Mouse (Mus musculus) midbrain, embryonic 15.5 days (tissue): ENCODE results near the gene Scoc. TPM values are rescaled to one million over a fixed set of nuclear protein-coding genes. Genes with fewer than 3 reads are reported as not detected.

ENCODE experiments used
- ATAC-seq: fragments of 200-750 bp; cut with Nextera tagmentation; replicated peaks from 2 replicates; pipeline ENCODE4 v1.8.0; 2017; ENCODE audit warnings: moderate TSS enrichment
- H3K27ac ChIP-seq: fragments of 300-500 bp; sonication (generic); 2 replicates; pipeline ENCODE4 v1.5.1; 2015; ENCODE audit warnings: mild to moderate bottlenecking, inconsistent platforms
- H3K27me3 ChIP-seq: fragments of 300-500 bp; sonication (generic); replicated peaks from 2 replicates; pipeline ENCODE4 v1.6.1; 2015; ENCODE audit warnings: inconsistent platforms
- H3K36me3 ChIP-seq: fragments of 300-500 bp; sonication (generic); replicated peaks from 2 replicates; pipeline ENCODE4 v1.6.1; 2015; ENCODE audit warnings: inconsistent platforms
- H3K4me1 ChIP-seq: fragments of 300-500 bp; sonication (generic); 2 replicates; pipeline ENCODE4 v1.6.1; 2015; ENCODE audit warnings: inconsistent platforms
- H3K4me2 ChIP-seq: fragments of 300-500 bp; sonication (generic); 2 replicates; pipeline ENCODE4 v1.6.1; 2015; ENCODE audit warnings: inconsistent platforms, mild to moderate bottlenecking, moderate library complexity
- H3K4me3 ChIP-seq: fragments of 300-500 bp; sonication (generic); 2 replicates; pipeline ENCODE4 v1.5.1; 2015; ENCODE audit warnings: mild to moderate bottlenecking, inconsistent platforms
- H3K9ac ChIP-seq: fragments of 300-500 bp; sonication (generic); 2 replicates; pipeline ENCODE4 v1.6.1; 2015; ENCODE audit warnings: mild to moderate bottlenecking, inconsistent platforms
- H3K9me3 ChIP-seq: fragments of 300-500 bp; sonication (generic); 2 replicates; pipeline ENCODE4 v1.6.1; 2016; ENCODE audit warnings: inconsistent platforms
- whole genome bisulfite sequencing: fragments of 180-500 bp; shearing (Covaris S2); methylation state at CpG from one replicate; pipeline ENCODE4 v1.1.7; 2015; ENCODE audit warnings: mixed read lengths; 5-methylcytosine and 5-hydroxymethylcytosine counted together
- polyA plus RNA-seq: library from polyadenylated mRNA; unstranded; fragments of >200 nt; fragmentation: Nextera tagmentation; extraction: Ambion mirVana; gene quantifications from 2 replicates; pipeline ENCODE4 v1.2.1, GENCODE M21; 2015

Gene Scoc
- polyA plus RNA-seq, 1 experiment from 2014 or later, result 268 TPM

GRCm38 (mm10) chr8:83394325-83394724 lies 63.9 kb downstream of the Scoc start:
- Histone ChIP-seq H3K4me2 (no peak overlapping the region), H3K9ac (no peak overlapping the region), H3K4me3 (no peak overlapping the region), H3K4me1 (peaks cover 6% of the 10 kb centered on the region), H3K27ac (no peak overlapping the region), H3K9me3 (no peaks in the 10 kb centered on the region), H3K36me3 (no peaks in the 10 kb centered on the region), H3K27me3 (no peaks in the 10 kb centered on the region)
- 95% methylated on average over 5 of the region's 5 CpGs for WGBS
- no peak for ATAC-seq

DNA sequence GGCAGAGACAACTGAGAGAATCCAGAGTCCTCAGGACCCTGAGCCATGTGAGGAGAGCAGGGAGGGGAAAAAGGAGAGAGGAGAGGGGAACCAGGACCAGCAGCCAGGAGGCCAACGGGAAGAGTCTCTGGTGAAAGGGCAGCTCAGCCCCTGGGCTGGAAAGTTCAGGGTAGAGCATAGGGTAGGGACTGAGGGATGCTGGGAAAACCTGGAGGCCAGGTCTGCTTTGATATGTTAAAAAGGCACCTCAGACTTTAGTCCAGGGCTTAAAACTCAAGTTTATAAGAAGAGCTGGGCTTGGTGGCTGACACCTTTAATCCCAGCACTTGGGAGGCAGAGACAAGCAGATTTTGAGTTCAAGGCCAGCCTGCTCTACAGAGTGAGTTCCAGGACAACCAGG lies 65.7 kb downstream of the Scoc start:
- 72% methylated on average over 1 of the region's 1 CpGs for WGBS
- Histone ChIP-seq H3K9me3 (no peaks in the 10 kb centered on the region), H3K4me2 (no peak overlapping the region), H3K27ac (no peak overlapping the region), H3K36me3 (no peaks in the 10 kb centered on the region), H3K9ac (no peak overlapping the region), H3K4me1 (peaks cover 6% of the 10 kb centered on the region), H3K4me3 (no peak overlapping the region), H3K27me3 (no peaks in the 10 kb centered on the region; the same call in 1 of the 2 replicates)
- ATAC-seq, result no peak

DNA sequence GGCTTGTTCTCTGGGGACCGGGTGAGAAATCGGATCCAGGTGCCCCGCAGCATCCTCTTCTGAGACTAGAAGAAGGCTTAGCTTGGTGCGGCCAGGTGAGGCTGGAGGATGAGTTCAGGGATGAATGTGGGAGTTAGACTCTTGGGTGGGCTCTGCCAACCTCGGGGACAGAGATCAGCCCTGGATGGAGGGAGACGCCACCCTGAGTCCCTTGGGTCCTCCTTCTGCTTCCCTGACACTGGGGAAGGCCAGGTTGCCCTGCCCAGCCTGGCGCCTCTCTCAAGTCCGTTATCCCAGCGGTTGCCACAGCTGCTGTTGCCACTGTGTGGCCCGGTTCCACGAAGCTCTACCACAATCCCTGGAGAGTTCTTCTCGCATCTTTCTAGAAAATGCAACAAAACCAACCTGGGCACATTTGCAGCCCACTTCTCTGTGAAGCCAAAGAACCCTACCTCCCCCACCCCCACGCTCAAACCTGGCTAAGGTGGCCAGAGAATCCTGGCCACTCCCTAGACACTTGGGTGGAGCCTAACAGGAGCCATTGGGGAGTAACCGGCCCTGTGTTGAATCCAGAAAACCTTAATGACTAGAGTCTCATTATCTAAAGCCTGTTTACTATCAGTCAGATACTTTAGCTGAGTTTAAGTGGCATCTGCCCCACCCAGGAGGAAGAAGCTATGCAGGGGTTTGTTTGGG lies 68.0 kb downstream of the Scoc start:
- Histone ChIP-seq H3K27me3 (no peaks in the 10 kb centered on the region; the same call in 1 of the 2 replicates), H3K4me2 (peak overlapping the region; percentile 90), H3K4me1 (peaks cover 6% of the 10 kb centered on the region), H3K27ac (no peak overlapping the region), H3K9ac (peak overlapping the region; percentile 82), H3K4me3 (peak overlapping the region; percentile 68), H3K9me3 (no peaks in the 10 kb centered on the region), H3K36me3 (no peaks in the 10 kb centered on the region)
- WGBS, result 4% methylated on average over 14 of the region's 14 CpGs
- ATAC-seq, result peak; percentile 81

- H3K36me3 ChIP-seq, result no peaks in the 10 kb centered on the region
- peak; percentile 96 for ATAC-seq
- peak within 1 kb of the TSS; percentile 82 for H3K9ac ChIP-seq
- H3K9me3 ChIP-seq, result no peaks in the 10 kb centered on the region
- 5% methylated on average over 41 of the region's 41 CpGs for whole genome bisulfite sequencing
- peak within 1 kb of the TSS; percentile 90 for H3K4me2 ChIP-seq
- H3K4me3 ChIP-seq, result peak within 1 kb of the TSS; percentile 68
- H3K27me3 ChIP-seq, result no peaks in the 10 kb centered on the region; the same call in 1 of the 2 replicates
- H3K4me1 ChIP-seq, result peaks cover 6% of the 10 kb centered on the region
- no peak within 1 kb of the TSS for H3K27ac ChIP-seq
Measured at GRCm38 (mm10) chr8:83389316-83390005, 68.7 kb downstream of the Scoc start, which contains the start of gene Clgn. Clgn (plus strand) TSS chr8:83389867.

DNA sequence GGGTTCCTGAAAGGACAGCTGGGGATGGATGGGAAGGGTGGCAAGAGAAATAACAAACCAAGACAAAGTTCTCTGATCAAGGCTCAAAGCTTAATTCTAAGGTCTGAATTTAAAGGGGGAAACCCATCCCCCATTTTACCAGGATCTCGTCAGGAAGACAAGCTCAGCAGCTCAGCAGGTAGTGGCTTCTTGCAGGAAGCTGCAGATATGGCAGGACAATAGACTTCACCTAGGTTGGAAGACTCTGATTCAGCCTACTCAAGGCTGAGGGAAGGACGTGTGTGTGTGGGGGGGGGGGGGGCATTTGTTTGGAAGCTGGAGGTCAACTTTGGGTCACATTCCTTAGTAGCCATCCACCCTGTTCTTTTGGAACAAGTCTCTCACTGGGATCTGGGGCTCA lies 75.3 kb downstream of the Scoc start:
- H3K9me3 ChIP-seq, result no peaks in the 10 kb centered on the region
- no peaks in the 10 kb centered on the region for H3K36me3 ChIP-seq
- H3K27me3 ChIP-seq, result no peaks in the 10 kb centered on the region
- no peak overlapping the region for H3K27ac ChIP-seq
- no peak overlapping the region for H3K4me3 ChIP-seq
- 47% methylated on average over 2 of the region's 2 CpGs for WGBS
- ATAC-seq, result no peak
- H3K9ac ChIP-seq, result no peak overlapping the region
- no peaks in the 10 kb centered on the region for H3K4me1 ChIP-seq
- H3K4me2 ChIP-seq, result no peak overlapping the region

DNA sequence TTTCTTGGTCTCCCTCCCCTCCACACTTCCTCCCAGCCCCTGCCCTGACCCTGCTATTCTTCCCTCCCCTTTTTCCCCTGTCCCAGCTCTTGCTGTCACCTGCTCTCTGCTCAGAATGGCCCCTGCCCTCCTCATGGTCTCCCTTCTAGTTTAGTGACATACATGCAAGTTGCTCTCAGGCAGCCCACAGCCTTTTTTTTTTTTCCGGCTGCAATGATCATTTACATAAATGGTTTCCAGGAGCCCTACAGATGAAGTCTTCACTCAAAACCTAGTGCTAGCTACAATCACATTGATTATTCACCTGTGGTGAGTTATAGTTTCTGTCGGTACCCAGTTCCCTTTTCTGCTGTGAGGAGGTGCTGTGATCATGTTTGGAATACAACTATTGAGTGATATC lies 77.2 kb downstream of the Scoc start:
- H3K9me3 ChIP-seq, result no peaks in the 10 kb centered on the region
- H3K9ac ChIP-seq, result no peak overlapping the region
- no peak overlapping the region for H3K27ac ChIP-seq
- no peak overlapping the region for H3K4me2 ChIP-seq
- H3K4me3 ChIP-seq, result no peak overlapping the region
- H3K36me3 ChIP-seq, result no peaks in the 10 kb centered on the region
- WGBS, result 82% methylated on average over 2 of the region's 2 CpGs
- ATAC-seq, result no peak
- H3K27me3 ChIP-seq, result no peaks in the 10 kb centered on the region
- H3K4me1 ChIP-seq, result no peaks in the 10 kb centered on the region

GRCm38 (mm10) chr8:83380141-83380540 lies 78.0 kb downstream of the Scoc start:
- Histone ChIP-seq H3K27ac (no peak overlapping the region), H3K36me3 (no peaks in the 10 kb centered on the region), H3K9me3 (no peaks in the 10 kb centered on the region), H3K27me3 (no peaks in the 10 kb centered on the region), H3K4me1 (no peaks in the 10 kb centered on the region), H3K9ac (no peak overlapping the region), H3K4me3 (no peak overlapping the region), H3K4me2 (no peak overlapping the region)
- ATAC-seq, result no peak
- 76% methylated on average over 4 of the region's 4 CpGs for whole genome bisulfite sequencing

Other genes starting within 250 kb of the Scoc start
- 0.10 and 0.27 TPM in 2 replicates for gene Ucp1, start 168.0 kb downstream of the Scoc start, polyA plus RNA-seq
- gene Elmod2, start 125.9 kb downstream of the Scoc start, polyA plus RNA-seq, result 26.4 and 31.0 TPM in 2 replicates
- not detected in 2 replicates for gene Mgat4d, start 109.9 kb downstream of the Scoc start, polyA plus RNA-seq
- gene Clgn, start 68.5 kb downstream of the Scoc start, polyA plus RNA-seq, result 10.0 and 10.4 TPM in 2 replicates
- gene Olfr370, start 77.4 kb upstream of the Scoc start, polyA plus RNA-seq, result not detected in 2 replicates
- 336 and 348 TPM in 2 replicates for gene Ndufb7, start 108.3 kb upstream of the Scoc start, polyA plus RNA-seq
- gene Tecr, start 149.6 kb upstream of the Scoc start, polyA plus RNA-seq, result 1,118 and 1,124 TPM in 2 replicates
- 65.2 and 65.5 TPM in 2 replicates for gene Dnajb1, start 149.8 kb upstream of the Scoc start, polyA plus RNA-seq
- 128 and 132 TPM in 2 replicates for gene Gipc1, start 194.3 kb upstream of the Scoc start, polyA plus RNA-seq
- 0.92 and 1.7 TPM in 2 replicates for gene Ptger1, start 208.3 kb upstream of the Scoc start, polyA plus RNA-seq
- gene Pkn1, start 240.8 kb upstream of the Scoc start, polyA plus RNA-seq, result 31.7 and 31.9 TPM in 2 replicates